Mouse (Mus musculus) kidney, embryonic 15.5 days (tissue): ENCODE measurements around the gene Unc79. TPM values are rescaled to one million over a fixed set of nuclear protein-coding genes. Genes with fewer than 3 reads are reported as not detected.

ENCODE experiments used
- ATAC-seq: fragments of 200-750 bp; cut with Nextera tagmentation; replicated peaks from 2 replicates; pipeline ENCODE4 v1.8.0; 2017; ENCODE audit warnings: moderate TSS enrichment; ENCODE audit not compliant: low FRiP score
- H3K27ac ChIP-seq: fragments of 300-500 bp; sonication (generic); 2 replicates; pipeline ENCODE4 v1.5.1; 2015; ENCODE audit warnings: mild to moderate bottlenecking, inconsistent platforms
- H3K27me3 ChIP-seq: fragments of 300-500 bp; sonication (generic); 2 replicates; pipeline ENCODE4 v1.6.1; 2015; ENCODE audit warnings: inconsistent platforms
- H3K36me3 ChIP-seq: fragments of 300-500 bp; sonication (generic); 2 replicates; pipeline ENCODE4 v1.6.1; 2015; ENCODE audit warnings: inconsistent platforms
- H3K4me1 ChIP-seq: fragments of 300-500 bp; sonication (generic); 2 replicates; pipeline ENCODE4 v1.6.1; 2015; ENCODE audit warnings: inconsistent platforms
- H3K4me2 ChIP-seq: fragments of 300-500 bp; sonication (generic); 2 replicates; pipeline ENCODE4 v1.6.1; 2015; ENCODE audit warnings: moderate library complexity, mild to moderate bottlenecking, inconsistent platforms
- H3K4me3 ChIP-seq: fragments of 300-500 bp; sonication (generic); replicated peaks from 2 replicates; pipeline ENCODE4 v1.5.1; 2015; ENCODE audit warnings: mild to moderate bottlenecking, inconsistent platforms
- H3K9ac ChIP-seq: fragments of 300-500 bp; sonication (generic); 2 replicates; pipeline ENCODE4 v1.6.1; 2015; ENCODE audit warnings: mild to moderate bottlenecking, inconsistent platforms
- H3K9me3 ChIP-seq: fragments of 300-500 bp; sonication (generic); replicated peaks from 2 replicates; pipeline ENCODE4 v1.6.1; 2016; ENCODE audit warnings: inconsistent platforms
- WGBS: fragments of 180-500 bp; shearing (Covaris S2); methylation state at CpG from one replicate; pipeline ENCODE4 v1.1.7; 2015; ENCODE audit warnings: mixed read lengths; 5-methylcytosine and 5-hydroxymethylcytosine counted together
- polyA plus RNA-seq: library from polyadenylated mRNA; unstranded; fragments of >200 nt; fragmentation: Nextera tagmentation; extraction: Ambion mirVana; gene quantifications from 2 replicates; pipeline ENCODE4 v1.2.1, GENCODE M21; 2015

Unc79 gene
- polyA plus RNA-seq, 1 experiment from 2014 or later = 0.25 TPM

- ATAC-seq = no peak
- Histone ChIP-seq H3K4me1 (no peaks in the 10 kb centered on the region), H3K9ac (no peak overlapping the region), H3K4me3 (no peak overlapping the region), H3K4me2 (no peak overlapping the region), H3K36me3 (no peaks in the 10 kb centered on the region), H3K9me3 (no peaks in the 10 kb centered on the region), H3K27ac (no peak overlapping the region), H3K27me3 (no peaks in the 10 kb centered on the region)
- 61% methylated on average over 4 of the region's 4 CpGs for WGBS
These were observed 95.8 kb downstream of the Unc79 start for GRCm38 (mm10) chr12:103044422-103044821.

- H3K36me3 ChIP-seq = no peaks in the 10 kb centered on the region
- no peaks in the 10 kb centered on the region for H3K4me1 ChIP-seq
- H3K27me3 ChIP-seq = no peaks in the 10 kb centered on the region
- H3K4me3 ChIP-seq = no peak overlapping the region
- H3K27ac ChIP-seq = no peak overlapping the region
- H3K9me3 ChIP-seq = no peaks in the 10 kb centered on the region
- no peak overlapping the region for H3K9ac ChIP-seq
- 89% methylated on average over 12 of the region's 12 CpGs for WGBS
- no peak for ATAC-seq
- H3K4me2 ChIP-seq = no peak overlapping the region
These were observed 101.2 kb downstream of the Unc79 start for GRCm38 (mm10) chr12:103049865-103050264.

DNA sequence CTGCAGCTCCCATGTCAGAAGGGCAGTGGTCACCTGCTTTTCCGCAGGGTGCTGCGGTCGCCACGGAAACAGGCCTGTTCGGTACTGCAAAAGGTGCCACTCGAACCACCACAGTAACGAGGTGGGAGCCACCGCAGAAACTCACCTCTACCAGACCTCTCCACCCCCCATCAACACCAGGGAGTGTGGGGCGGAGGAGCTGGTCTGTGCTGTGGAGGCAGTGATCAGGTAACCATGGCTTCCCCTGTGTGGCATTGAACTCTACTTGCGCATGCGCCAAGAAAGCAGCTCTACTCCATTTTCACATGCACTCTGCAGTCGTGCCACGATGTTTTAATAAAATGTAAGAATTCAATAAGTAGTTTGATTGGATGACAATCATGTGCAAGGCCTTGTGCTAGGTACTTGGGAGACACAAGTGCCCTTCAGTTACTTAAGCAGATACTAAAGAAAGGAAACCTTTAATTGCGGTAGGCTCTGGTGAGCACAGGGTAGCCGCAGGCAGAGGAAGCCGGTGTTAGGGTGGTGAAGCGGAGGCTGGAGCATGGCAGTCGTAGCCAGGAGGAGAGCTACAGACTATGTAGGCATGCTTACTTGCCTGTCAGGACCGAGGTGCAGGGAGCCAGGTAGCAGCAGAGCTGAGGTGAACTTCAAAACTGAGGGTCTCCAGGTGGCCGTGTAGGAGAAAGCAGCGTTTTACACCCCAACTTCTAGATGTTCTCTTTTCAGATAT lies 110.8 kb downstream of the Unc79 start:
- no peaks in the 10 kb centered on the region for H3K9me3 ChIP-seq

GRCm38 (mm10) chr12:103060791-103061190 lies 112.1 kb downstream of the Unc79 start:
- no peak overlapping the region for H3K4me2 ChIP-seq
- H3K4me3 ChIP-seq = no peak overlapping the region
- WGBS = 79% methylated on average over 10 of the region's 10 CpGs
- H3K9ac ChIP-seq = no peak overlapping the region
- H3K36me3 ChIP-seq = no peaks in the 10 kb centered on the region
- no peak for ATAC-seq
- H3K4me1 ChIP-seq = 0 out of 2 replicates have a peak, but pooled peaks cover 2% of the 10 kb centered on the region
- H3K27me3 ChIP-seq = no peaks in the 10 kb centered on the region
- no peaks in the 10 kb centered on the region for H3K9me3 ChIP-seq
- no peak overlapping the region for H3K27ac ChIP-seq

More for the DNA sequence above, 110.8 kb downstream of the Unc79 start:
- 0 out of 2 replicates have a peak, but pooled peaks have one; percentile 56 for ATAC-seq
- 70% methylated on average over 21 of the region's 21 CpGs for WGBS
- H3K27me3 ChIP-seq = no peaks in the 10 kb centered on the region
- H3K4me2 ChIP-seq = peak overlapping the region; percentile 5; the same call in 1 of the 2 replicates
- no peaks in the 10 kb centered on the region for H3K36me3 ChIP-seq
- H3K27ac ChIP-seq = no peak overlapping the region
- 0 out of 2 replicates have a peak, but pooled peaks cover 2% of the 10 kb centered on the region for H3K4me1 ChIP-seq
- H3K9ac ChIP-seq = no peak overlapping the region
- H3K4me3 ChIP-seq = no peak overlapping the region; the same call in 1 of the 2 replicates

DNA sequence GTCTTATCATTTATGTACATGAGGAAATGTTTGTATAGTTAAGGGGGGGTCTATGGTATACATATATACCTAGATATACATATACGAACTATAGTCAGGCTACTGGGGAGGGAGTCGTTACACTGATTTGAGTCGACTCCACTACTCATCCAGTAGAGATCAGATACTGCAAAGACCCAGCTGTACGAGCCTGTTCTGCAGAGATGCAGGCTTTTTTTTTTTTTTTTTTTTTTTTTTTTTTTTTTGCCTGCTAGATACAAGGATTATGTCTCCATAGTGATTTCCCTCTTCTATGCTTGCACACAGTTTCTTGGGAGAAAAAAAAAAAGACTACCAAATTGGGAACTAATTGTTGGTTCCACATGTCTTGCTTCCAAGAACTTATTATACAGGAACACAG lies 113.5 kb downstream of the Unc79 start:
- Histone ChIP-seq H3K36me3 (no peaks in the 10 kb centered on the region), H3K9me3 (no peaks in the 10 kb centered on the region), H3K9ac (no peak overlapping the region), H3K4me1 (0 out of 2 replicates have a peak, but pooled peaks cover 2% of the 10 kb centered on the region), H3K4me3 (no peak overlapping the region), H3K27ac (no peak overlapping the region), H3K4me2 (no peak overlapping the region), H3K27me3 (no peaks in the 10 kb centered on the region)
- ATAC-seq = no peak
- WGBS = 84% methylated on average over 4 of the region's 4 CpGs

DNA sequence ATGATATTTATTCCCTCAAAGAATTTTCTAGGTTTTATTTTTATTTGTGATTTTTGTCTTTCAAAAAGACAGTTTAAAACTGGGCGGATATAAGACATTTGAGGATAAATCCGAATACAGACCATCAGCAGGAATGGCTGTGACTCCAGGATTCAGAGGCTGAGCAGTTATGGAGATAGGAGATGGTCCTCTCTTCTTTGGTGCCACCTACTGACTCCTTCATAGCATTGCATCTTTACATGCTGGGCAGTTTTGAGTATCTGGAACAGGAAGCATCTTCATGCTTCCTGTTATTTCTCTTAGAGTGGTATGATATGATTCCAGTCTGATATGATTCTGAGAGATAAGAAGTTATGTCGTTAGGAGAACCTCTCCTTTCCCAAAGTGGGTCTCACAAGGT lies 116.3 kb downstream of the Unc79 start:
- Histone ChIP-seq H3K9ac (no peak overlapping the region), H3K4me1 (peaks cover 4% of the 10 kb centered on the region; the same call in 1 of the 2 replicates), H3K27ac (no peak overlapping the region), H3K4me3 (no peak overlapping the region), H3K36me3 (no peaks in the 10 kb centered on the region), H3K9me3 (no peaks in the 10 kb centered on the region), H3K27me3 (no peaks in the 10 kb centered on the region), H3K4me2 (no peak overlapping the region)
- 20% methylated on average over 3 of the region's 3 CpGs for WGBS
- no peak for ATAC-seq

DNA sequence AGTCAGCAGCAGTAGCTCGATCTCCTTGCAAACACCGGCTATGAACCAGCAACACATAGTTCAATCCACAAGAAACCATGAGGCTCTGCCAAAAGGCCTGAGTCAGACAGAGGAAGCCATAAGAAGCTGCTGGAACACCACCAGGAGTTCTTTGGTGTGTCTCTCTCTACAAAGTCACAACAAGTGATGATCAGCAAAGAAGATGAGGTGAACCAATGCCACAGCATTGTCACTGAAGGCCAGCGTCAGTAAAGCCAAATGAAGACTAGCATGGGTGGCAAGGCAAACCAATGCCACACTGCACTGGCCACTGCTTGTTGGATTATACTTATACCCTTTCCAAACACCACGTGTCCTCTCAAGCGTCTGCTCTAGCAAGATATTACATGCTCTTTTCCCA lies 119.5 kb downstream of the Unc79 start:
- Histone ChIP-seq H3K4me2 (no peak overlapping the region), H3K36me3 (no peaks in the 10 kb centered on the region), H3K4me3 (no peak overlapping the region), H3K4me1 (peaks cover 4% of the 10 kb centered on the region; the same call in 1 of the 2 replicates), H3K27ac (no peak overlapping the region), H3K9ac (no peak overlapping the region), H3K27me3 (no peaks in the 10 kb centered on the region), H3K9me3 (no peaks in the 10 kb centered on the region)
- ATAC-seq = no peak
- WGBS = 90% methylated on average over 5 of the region's 5 CpGs

DNA sequence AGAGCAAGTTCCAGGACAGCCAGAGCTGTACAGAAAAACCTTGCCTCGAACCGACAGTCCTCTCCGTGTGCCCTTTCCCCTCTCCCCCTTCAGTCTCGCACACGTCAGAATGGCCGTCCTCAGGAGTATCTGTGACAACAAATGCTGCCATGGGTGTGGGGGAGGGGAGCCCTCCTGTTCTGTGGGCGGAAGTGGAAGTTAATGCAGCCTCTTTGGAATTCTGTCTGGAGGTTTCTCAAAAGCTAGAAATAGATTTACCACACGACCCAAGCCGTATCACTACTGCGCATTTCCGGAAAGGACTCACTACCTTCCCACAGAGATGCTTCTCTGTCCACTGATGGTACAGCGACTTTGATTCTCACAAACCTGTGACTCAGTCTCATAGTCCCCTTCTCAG lies 120.9 kb downstream of the Unc79 start:
- Histone ChIP-seq H3K4me1 (peaks cover 4% of the 10 kb centered on the region; the same call in 1 of the 2 replicates), H3K27ac (no peak overlapping the region), H3K4me2 (no peak overlapping the region), H3K36me3 (no peaks in the 10 kb centered on the region), H3K27me3 (no peaks in the 10 kb centered on the region), H3K9me3 (no peaks in the 10 kb centered on the region), H3K4me3 (no peak overlapping the region), H3K9ac (no peak overlapping the region)
- 44% methylated on average over 12 of the region's 12 CpGs for WGBS
- no peak for ATAC-seq

DNA sequence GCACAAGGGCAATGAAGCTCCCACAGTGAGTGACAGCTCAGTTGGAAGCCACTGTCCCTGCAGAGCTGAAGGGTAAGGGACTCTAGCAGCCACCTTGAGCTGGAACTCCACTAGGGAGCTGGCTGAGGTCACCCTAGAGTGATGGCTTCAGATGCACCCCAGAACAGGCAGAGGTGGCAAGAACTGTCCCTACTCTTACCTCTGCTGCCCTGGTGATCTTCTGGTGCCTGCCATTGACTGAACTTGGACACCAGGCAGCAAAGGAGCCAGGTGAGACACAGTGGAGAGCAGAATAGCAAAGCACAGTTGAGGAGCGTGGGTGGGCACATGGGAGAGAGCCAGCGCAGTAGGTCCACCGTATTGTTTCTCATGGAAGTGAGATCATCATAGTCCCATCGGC lies 125.3 kb downstream of the Unc79 start:
- no peak overlapping the region for H3K4me3 ChIP-seq
- H3K36me3 ChIP-seq = no peaks in the 10 kb centered on the region
- no peak overlapping the region for H3K27ac ChIP-seq
- H3K9me3 ChIP-seq = no peaks in the 10 kb centered on the region
- 94% methylated on average over 4 of the region's 4 CpGs for WGBS
- no peak overlapping the region for H3K4me2 ChIP-seq
- ATAC-seq = no peak
- H3K9ac ChIP-seq = no peak overlapping the region
- peaks cover 4% of the 10 kb centered on the region; the same call in 1 of the 2 replicates for H3K4me1 ChIP-seq
- no peaks in the 10 kb centered on the region for H3K27me3 ChIP-seq

DNA sequence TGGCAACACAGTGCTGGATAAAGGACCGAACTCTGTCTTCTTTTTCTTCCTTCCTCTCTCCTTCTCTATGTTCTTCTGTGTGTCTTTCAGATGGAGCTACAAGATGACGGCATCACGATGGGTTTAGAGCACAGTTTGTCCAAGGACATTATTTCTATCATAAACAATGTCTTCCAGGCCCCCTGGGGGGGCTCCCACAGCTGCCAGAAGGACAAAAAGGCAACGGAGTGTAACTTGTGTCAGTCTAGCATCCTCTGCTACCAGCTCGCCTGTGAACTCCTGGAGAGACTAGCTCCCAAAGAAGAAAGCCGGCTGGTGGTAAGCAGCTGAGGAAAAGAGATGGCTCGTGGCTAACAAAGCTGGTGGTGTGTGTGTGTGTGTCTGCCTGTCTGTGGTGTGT lies 130.1 kb downstream of the Unc79 start:
- no peak for ATAC-seq
- no peaks in the 10 kb centered on the region for H3K9me3 ChIP-seq
- H3K4me1 ChIP-seq = no peaks in the 10 kb centered on the region
- H3K27ac ChIP-seq = no peak overlapping the region
- no peaks in the 10 kb centered on the region for H3K27me3 ChIP-seq
- H3K36me3 ChIP-seq = no peaks in the 10 kb centered on the region
- H3K4me2 ChIP-seq = no peak overlapping the region
- no peak overlapping the region for H3K4me3 ChIP-seq
- WGBS = 57% methylated on average over 7 of the region's 7 CpGs
- no peak overlapping the region for H3K9ac ChIP-seq

GRCm38 (mm10) chr12:103080055-103080454 lies 131.4 kb downstream of the Unc79 start:
- H3K27ac ChIP-seq = no peak overlapping the region
- WGBS = 73% methylated on average over 3 of the region's 3 CpGs

DNA sequence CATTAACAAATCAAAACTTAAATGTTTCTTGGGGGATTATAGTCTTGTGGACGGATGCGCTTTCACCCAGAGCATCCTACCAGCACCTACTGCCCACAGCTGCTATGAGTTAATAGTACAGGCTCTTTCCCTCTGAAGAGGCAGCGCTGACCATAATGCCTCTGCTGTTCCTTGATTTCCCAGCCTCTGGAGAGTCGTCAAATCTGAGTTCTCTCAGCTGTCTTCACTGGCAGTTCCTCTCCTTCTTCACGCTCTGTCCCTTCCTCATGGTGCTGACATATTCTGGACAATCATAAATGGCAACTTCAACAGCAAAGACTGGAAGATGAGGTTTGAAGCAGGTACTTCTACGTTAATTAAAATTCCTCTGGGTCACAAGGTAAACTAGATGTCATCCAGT lies 143.2 kb downstream of the Unc79 start:
- no peaks in the 10 kb centered on the region for H3K36me3 ChIP-seq
- no peak overlapping the region for H3K9ac ChIP-seq
- no peaks in the 10 kb centered on the region for H3K4me1 ChIP-seq
- no peak overlapping the region for H3K4me2 ChIP-seq
- 64% methylated on average over 6 of the region's 6 CpGs for WGBS
- H3K9me3 ChIP-seq = no peaks in the 10 kb centered on the region
- no peak overlapping the region for H3K4me3 ChIP-seq
- ATAC-seq = no peak
- H3K27me3 ChIP-seq = no peaks in the 10 kb centered on the region
- no peak overlapping the region for H3K27ac ChIP-seq

More at GRCm38 (mm10) chr12:103080055-103080454, 131.4 kb downstream of the Unc79 start:
- Histone ChIP-seq H3K36me3 (no peaks in the 10 kb centered on the region), H3K9ac (no peak overlapping the region), H3K27me3 (no peaks in the 10 kb centered on the region), H3K4me1 (no peaks in the 10 kb centered on the region), H3K4me3 (no peak overlapping the region), H3K4me2 (no peak overlapping the region), H3K9me3 (no peaks in the 10 kb centered on the region)
- no peak for ATAC-seq

GRCm38 (mm10) chr12:103095160-103095559 lies 146.5 kb downstream of the Unc79 start:
- H3K9ac ChIP-seq = no peak overlapping the region
- no peak overlapping the region for H3K4me2 ChIP-seq
- no peaks in the 10 kb centered on the region for H3K4me1 ChIP-seq
- WGBS = 70% methylated on average over 5 of the region's 5 CpGs
- no peaks in the 10 kb centered on the region for H3K27me3 ChIP-seq
- no peaks in the 10 kb centered on the region for H3K36me3 ChIP-seq
- H3K9me3 ChIP-seq = no peaks in the 10 kb centered on the region
- H3K4me3 ChIP-seq = no peak overlapping the region
- ATAC-seq = no peak
- no peak overlapping the region for H3K27ac ChIP-seq
